Mouse (Mus musculus) MEL (cell line): ENCODE data around the gene Fgf11.

ENCODE experiments used
- CTCF ChIP-seq, 3 experiments: IDR thresholded peaks in 2 of 3; conservative IDR thresholded peaks in 1 of 3; 2 replicates each; pipeline ENCODE4 v1.5.1; 2011 to 2012; ENCODE audit warnings: low read length in 3 of 3, low read depth in 2 of 3, mild to moderate bottlenecking in 2 of 3, improper control_type of control experiment in 1 of 3, inconsistent platforms in 1 of 3, mixed read lengths in 1 of 3, moderate library complexity in 1 of 3; ENCODE audit not compliant: control insufficient read depth in 1 of 3, insufficient read depth in 1 of 3, poor library complexity in 1 of 3, severe bottlenecking in 1 of 3
- EP300 ChIP-seq, 2 experiments: IDR thresholded peaks; 2 replicates each; pipeline ENCODE4 v1.6.1; 2011; ENCODE audit warnings: improper control_type of control experiment in 2 of 2, low read length in 2 of 2, low read depth in 1 of 2, mild to moderate bottlenecking in 1 of 2
- KAT2A ChIP-seq: conservative IDR thresholded peaks from 2 replicates; pipeline ENCODE4 v1.6.1; 2012; ENCODE audit warnings: low read depth, low read length, improper control_type of control experiment, inconsistent platforms
- MAFK ChIP-seq: IDR thresholded peaks from 2 replicates; pipeline ENCODE4 v1.6.1; 2011; ENCODE audit warnings: low read depth, mild to moderate bottlenecking, low read length, improper control_type of control experiment, borderline replicate concordance
- NELFE ChIP-seq: IDR thresholded peaks from 2 replicates; pipeline ENCODE4 v1.6.1; 2011; ENCODE audit warnings: low read depth, low read length, improper control_type of control experiment
- POLR2A ChIP-seq, 2 experiments: IDR thresholded peaks; 2 replicates each; pipeline ENCODE4 v1.6.1; 2011 to 2012; ENCODE audit warnings: low read length in 2 of 2, mild to moderate bottlenecking in 2 of 2, control low read depth in 1 of 2, improper control_type of control experiment in 1 of 2, low read depth in 1 of 2, moderate library complexity in 1 of 2; ENCODE audit not compliant: control insufficient read depth in 1 of 2, insufficient read depth in 1 of 2, poor library complexity in 1 of 2
- POLR2AphosphoS5 ChIP-seq: IDR thresholded peaks from 2 replicates; pipeline ENCODE4 v1.6.1; 2012; ENCODE audit warnings: low read depth, borderline replicate concordance, mild to moderate bottlenecking, inconsistent platforms, low read length, moderate library complexity, mixed read lengths
- RCOR1 ChIP-seq: IDR thresholded peaks from 2 replicates; pipeline ENCODE4 v1.6.1; 2012; ENCODE audit warnings: low read depth, mild to moderate bottlenecking, inconsistent platforms, low read length, improper control_type of control experiment
- TCF12 ChIP-seq: IDR thresholded peaks from 2 replicates; pipeline ENCODE4 v1.6.1; 2014; ENCODE audit warnings: low read depth, mild to moderate bottlenecking, inconsistent platforms, low read length, improper control_type of control experiment, moderate library complexity
- ZC3H11A ChIP-seq: IDR thresholded peaks from 2 replicates; pipeline ENCODE4 v1.6.1; 2012; ENCODE audit warnings: low read depth, mild to moderate bottlenecking, inconsistent platforms, low read length, improper control_type of control experiment

DNA sequence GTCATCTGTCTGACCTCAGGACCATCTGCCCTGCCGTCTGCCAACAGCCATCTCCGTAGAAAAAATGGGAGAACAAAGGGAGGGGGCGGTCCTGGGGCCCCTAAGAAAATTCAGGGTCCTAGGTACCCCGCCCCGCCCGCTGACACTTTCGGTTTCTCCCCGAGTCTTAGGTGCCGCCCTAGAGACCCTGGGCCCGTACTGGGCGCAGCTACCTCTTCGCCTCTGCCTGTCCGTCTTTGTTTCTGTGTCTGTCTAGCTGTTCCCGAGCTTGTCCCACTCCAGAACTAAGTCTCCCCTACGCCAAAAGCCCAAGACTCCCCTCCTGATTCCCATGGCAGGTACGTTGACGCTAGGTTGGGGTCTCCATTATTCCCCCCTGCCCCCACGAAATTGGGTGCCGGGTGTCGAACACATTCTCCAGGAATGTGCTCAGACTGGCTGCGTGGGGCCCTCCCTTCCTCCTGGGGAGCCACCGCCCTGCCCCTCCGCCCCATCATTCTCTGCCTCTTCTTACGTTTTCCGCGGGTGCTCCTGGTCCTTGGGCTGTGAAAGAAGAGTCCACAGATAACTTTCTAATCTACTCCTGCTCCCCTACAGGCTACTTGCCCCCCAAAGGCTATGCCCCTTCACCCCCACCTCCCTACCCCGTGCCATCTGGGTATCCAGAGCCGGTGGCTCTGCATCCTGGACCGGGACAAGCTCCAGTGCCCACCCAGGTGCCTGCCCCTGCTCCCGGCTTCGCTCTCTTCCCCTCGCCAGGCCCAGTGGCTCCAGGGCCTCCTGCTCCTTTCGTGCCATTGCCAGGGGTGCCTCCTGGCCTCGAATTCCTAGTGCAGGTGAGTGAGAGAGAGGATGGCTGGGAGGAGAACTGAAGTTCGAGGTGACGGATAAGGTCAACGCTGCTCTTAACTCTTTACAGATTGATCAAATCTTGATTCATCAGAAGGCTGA, 45.4 kb upstream of the Fgf11 start:
- TF ChIP-seq RCOR1, result no peak
- no peak for TF ChIP-seq ZC3H11A
- no peak for TF ChIP-seq EP300 (IDR thresholded peaks at IDR 0.05; ENCODE audit: low read depth in 1 of 2, low read length in 2 of 2)
- no peak for TF ChIP-seq MAFK
- TF ChIP-seq NELFE, result no peak
- no peak for TF ChIP-seq CTCF (IDR thresholded peaks at IDR 0.05 in 2 of 3, conservative IDR thresholded peaks at IDR 0.05 in 1 of 3; ENCODE audit: control insufficient read depth in 1 of 3, insufficient read depth in 1 of 3, low read depth in 2 of 3, low read length in 3 of 3, poor library complexity in 1 of 3, severe bottlenecking in 1 of 3)
- TF ChIP-seq POLR2AphosphoS5, result no peak
- no peak for TF ChIP-seq KAT2A
- TF ChIP-seq TCF12, result no peak
- no peak for TF ChIP-seq POLR2A (IDR thresholded peaks at IDR 0.05; ENCODE audit: control insufficient read depth in 1 of 2, insufficient read depth in 1 of 2, low read depth in 1 of 2, low read length in 2 of 2, poor library complexity in 1 of 2)
